Mouse (Mus musculus) MEL (cell line): Measurements from ENCODE around the gene Lrrtm3. TPM values are rescaled to one million over a fixed set of nuclear protein-coding genes. Genes with fewer than 3 reads are reported as not detected.

Source experiments
- DNase-seq: peaks from one replicate; pipeline ENCODE4 v3.0.0; 2011; ENCODE audit warnings: low read depth, low spot score
- H3K27ac ChIP-seq: 2 replicates; pipeline ENCODE4 v1.5.1; 2012; ENCODE audit warnings: low read depth, mild to moderate bottlenecking, control low read depth, low read length, moderate library complexity; ENCODE audit not compliant: control insufficient read depth
- H3K27me3 ChIP-seq, 2 experiments: fragments of 150-350 bp in 1 of 2; sonication (generic) in 1 of 2; 2 replicates each; pipeline ENCODE4 v1.6.1; 2012; ENCODE audit warnings: low read length in 2 of 2, mild to moderate bottlenecking in 2 of 2, improper control_type of control experiment in 1 of 2, moderate library complexity in 1 of 2; ENCODE audit not compliant: insufficient read depth in 2 of 2, control insufficient read depth in 1 of 2
- H3K36me3 ChIP-seq, 2 experiments: 2 replicates each; pipeline ENCODE4 v1.6.1; 2012 to 2014; ENCODE audit warnings: low read length in 2 of 2, improper control_type of control experiment in 1 of 2, inconsistent platforms in 1 of 2, mild to moderate bottlenecking in 1 of 2; ENCODE audit not compliant: insufficient read depth in 2 of 2, control insufficient read depth in 1 of 2
- H3K4me1 ChIP-seq, 2 experiments: fragments of 150-350 bp in 1 of 2; sonication (generic) in 1 of 2; 2 replicates each; pipeline ENCODE4 v1.6.1; 2012; ENCODE audit warnings: low read length in 2 of 2, improper control_type of control experiment in 1 of 2, mild to moderate bottlenecking in 1 of 2; ENCODE audit not compliant: insufficient read depth in 2 of 2, control insufficient read depth in 1 of 2
- H3K4me3 ChIP-seq, 2 experiments: fragments of 150-350 bp in 1 of 2; sonication (generic) in 1 of 2; 2 replicates each; pipeline ENCODE4 v1.5.1; 2012; ENCODE audit warnings: low read depth in 2 of 2, low read length in 2 of 2, mild to moderate bottlenecking in 2 of 2, moderate library complexity in 2 of 2, control low read depth in 1 of 2, improper control_type of control experiment in 1 of 2; ENCODE audit not compliant: control insufficient read depth in 1 of 2, insufficient read depth in 1 of 2
- H3K79me2 ChIP-seq: 2 replicates; pipeline ENCODE4 v1.6.1; 2012; ENCODE audit warnings: mild to moderate bottlenecking, low read length, moderate library complexity; ENCODE audit not compliant: control insufficient read depth, poor library complexity, insufficient read depth
- H3K9ac ChIP-seq: 2 replicates; pipeline ENCODE4 v1.6.1; 2012; ENCODE audit warnings: low read depth, mild to moderate bottlenecking, control low read depth, low read length, moderate library complexity; ENCODE audit not compliant: control insufficient read depth, poor library complexity, severe bottlenecking
- H3K9me3 ChIP-seq: fragments of 150-350 bp; sonication (generic); replicated peaks from 2 replicates; pipeline ENCODE4 v1.6.1; 2012; ENCODE audit warnings: mild to moderate bottlenecking, low read length, improper control_type of control experiment, moderate library complexity; ENCODE audit not compliant: insufficient read depth
- BHLHE40 ChIP-seq: IDR thresholded peaks from 2 replicates; pipeline ENCODE4 v1.6.1; 2012; ENCODE audit warnings: low read depth, mild to moderate bottlenecking, inconsistent platforms, low read length, improper control_type of control experiment, borderline replicate concordance
- CHD1 ChIP-seq: IDR thresholded peaks from 2 replicates; pipeline ENCODE4 v1.6.1; 2012; ENCODE audit warnings: low read depth, mild to moderate bottlenecking, inconsistent platforms, low read length, improper control_type of control experiment
- CTCF ChIP-seq, 3 experiments: IDR thresholded peaks in 2 of 3; conservative IDR thresholded peaks in 1 of 3; 2 replicates each; pipeline ENCODE4 v1.5.1; 2011 to 2012; ENCODE audit warnings: low read length in 3 of 3, low read depth in 2 of 3, mild to moderate bottlenecking in 2 of 3, improper control_type of control experiment in 1 of 3, inconsistent platforms in 1 of 3, mixed read lengths in 1 of 3, moderate library complexity in 1 of 3; ENCODE audit not compliant: control insufficient read depth in 1 of 3, insufficient read depth in 1 of 3, poor library complexity in 1 of 3, severe bottlenecking in 1 of 3
- EP300 ChIP-seq, 2 experiments: IDR thresholded peaks; 2 replicates each; pipeline ENCODE4 v1.6.1; 2011; ENCODE audit warnings: improper control_type of control experiment in 2 of 2, low read length in 2 of 2, low read depth in 1 of 2, mild to moderate bottlenecking in 1 of 2
- HCFC1 ChIP-seq: IDR thresholded peaks from 2 replicates; pipeline ENCODE4 v1.6.1; 2012; ENCODE audit warnings: low read depth, mild to moderate bottlenecking, inconsistent platforms, low read length, improper control_type of control experiment, moderate library complexity
- JUND ChIP-seq: IDR thresholded peaks from 2 replicates; pipeline ENCODE4 v1.6.1; 2011; ENCODE audit warnings: low read depth, mild to moderate bottlenecking, improper control_type of control experiment, low read length
- MEF2A ChIP-seq: IDR thresholded peaks from 2 replicates; pipeline ENCODE4 v1.6.1; 2014; ENCODE audit warnings: low read depth, mild to moderate bottlenecking, inconsistent platforms, low read length, improper control_type of control experiment; ENCODE audit not compliant: poor library complexity, insufficient replicate concordance, severe bottlenecking; ENCODE audit errors: extremely low read depth
- MXI1 ChIP-seq: IDR thresholded peaks from 2 replicates; pipeline ENCODE4 v1.6.1; 2011; ENCODE audit warnings: mild to moderate bottlenecking, low read depth, low read length, improper control_type of control experiment
- MYB ChIP-seq: IDR thresholded peaks from 2 replicates; pipeline ENCODE4 v1.6.1; 2011; ENCODE audit warnings: mild to moderate bottlenecking, low read depth, low read length, improper control_type of control experiment
- MYC ChIP-seq: IDR thresholded peaks from 2 replicates; pipeline ENCODE4 v1.6.1; 2011; ENCODE audit warnings: low read depth, mild to moderate bottlenecking, low read length, improper control_type of control experiment, moderate library complexity
- NRF1 ChIP-seq: IDR thresholded peaks from 2 replicates; pipeline ENCODE4 v1.6.1; 2014; ENCODE audit warnings: low read depth, mild to moderate bottlenecking, inconsistent platforms, low read length, improper control_type of control experiment, moderate library complexity; ENCODE audit not compliant: poor library complexity, insufficient read depth, severe bottlenecking
- POLR2AphosphoS2 ChIP-seq: IDR thresholded peaks from 2 replicates; pipeline ENCODE4 v1.6.1; 2011; ENCODE audit warnings: low read length, improper control_type of control experiment
- RCOR1 ChIP-seq: IDR thresholded peaks from 2 replicates; pipeline ENCODE4 v1.6.1; 2012; ENCODE audit warnings: low read depth, mild to moderate bottlenecking, inconsistent platforms, low read length, improper control_type of control experiment
- TBP ChIP-seq: IDR thresholded peaks from 2 replicates; pipeline ENCODE4 v1.8.0; 2011; ENCODE audit warnings: low read depth, low read length, improper control_type of control experiment
- TCF12 ChIP-seq: IDR thresholded peaks from 2 replicates; pipeline ENCODE4 v1.6.1; 2014; ENCODE audit warnings: low read depth, mild to moderate bottlenecking, inconsistent platforms, low read length, improper control_type of control experiment, moderate library complexity
- UBTF ChIP-seq: IDR thresholded peaks from 2 replicates; pipeline ENCODE4 v1.6.1; 2012; ENCODE audit warnings: low read depth, mild to moderate bottlenecking, inconsistent platforms, low read length, improper control_type of control experiment, moderate library complexity, borderline replicate concordance; ENCODE audit not compliant: insufficient read depth
- USF1 ChIP-seq: IDR thresholded peaks from 2 replicates; pipeline ENCODE4 v1.6.1; 2014; ENCODE audit warnings: low read depth, mild to moderate bottlenecking, inconsistent platforms, low read length, improper control_type of control experiment, moderate library complexity
- ZKSCAN1 ChIP-seq: IDR thresholded peaks from 2 replicates; pipeline ENCODE4 v1.6.1; 2012; ENCODE audit warnings: low read depth, mild to moderate bottlenecking, inconsistent platforms, low read length, improper control_type of control experiment, moderate library complexity
- ZMIZ1 ChIP-seq: IDR thresholded peaks from 2 replicates; pipeline ENCODE4 v1.6.1; 2012; ENCODE audit warnings: low read depth, mild to moderate bottlenecking, inconsistent platforms, low read length, improper control_type of control experiment, moderate library complexity
- ZNF384 ChIP-seq: IDR thresholded peaks from 2 replicates; pipeline ENCODE4 v1.6.1; 2012; ENCODE audit warnings: low read depth, mild to moderate bottlenecking, inconsistent platforms, low read length, improper control_type of control experiment
- polyA plus RNA-seq, 2 experiments: library from polyadenylated mRNA; stranded (reverse) in 1 of 2; unstranded in 1 of 2; fragments of >175 nt in 1 of 2; fragments of >200 nt in 1 of 2; gene quantifications; 2 replicates each; pipeline versions ENCODE4 v1.2.1 to v1.2.4; 2012; ENCODE audit warnings: low replicate concordance in 2 of 2, low read depth in 1 of 2; ENCODE audit not compliant: insufficient read length in 2 of 2, insufficient read depth in 1 of 2, missing spikeins in 1 of 2
- total RNA-seq: library from RNA; depleted of rRNA; stranded (reverse); fragments of 300-350 nt; gene quantifications from 2 replicates; pipeline ENCODE4 v1.2.3, GENCODE M21; 2012

Lrrtm3 gene
- total and polyA plus RNA-seq, 3 experiments = not detected

DNA sequence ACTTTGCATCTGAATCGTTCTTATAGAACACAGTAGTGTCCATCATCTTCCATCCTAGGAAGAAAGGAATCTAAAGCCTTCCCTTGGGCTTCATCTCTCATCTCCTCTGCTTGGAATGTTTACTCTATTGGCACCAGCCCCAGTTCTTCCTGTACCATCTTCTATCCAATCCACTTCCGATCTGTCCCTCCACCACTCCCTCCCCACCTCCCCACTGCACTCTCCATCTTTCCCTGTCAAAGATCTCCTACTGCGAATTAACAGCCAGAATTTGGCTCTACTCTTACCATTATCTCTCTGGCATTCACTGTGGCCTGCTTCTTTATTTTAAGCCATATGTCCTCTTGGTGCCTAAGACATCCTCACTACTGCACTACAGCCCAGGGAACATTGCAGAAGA lies 28.8 kb upstream of the Lrrtm3 start:
- no peak overlapping the region for H3K27ac ChIP-seq

DNA sequence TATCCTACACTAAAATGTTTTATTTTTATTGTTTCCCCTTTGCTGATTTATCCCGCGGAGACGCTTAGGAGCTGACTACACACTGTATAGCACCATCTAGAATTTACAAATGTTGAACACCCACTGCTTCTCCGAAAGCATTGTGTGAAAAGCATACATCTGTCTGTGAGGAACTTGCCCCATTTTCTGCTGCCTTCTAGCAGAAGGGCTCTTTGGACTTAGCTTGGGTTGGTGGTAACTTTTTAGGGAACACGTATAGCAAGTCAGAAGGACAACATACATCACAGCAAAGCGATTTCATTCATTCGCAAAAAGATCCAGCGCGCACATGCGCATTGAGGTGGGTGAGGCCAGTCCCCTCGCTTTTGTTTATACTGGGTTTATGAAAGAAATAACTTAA lies 25.2 kb upstream of the Lrrtm3 start:
- TF ChIP-seq EP300 (IDR thresholded peaks at IDR 0.05; ENCODE audit: low read depth in 1 of 2, low read length in 2 of 2) (no peak), MYB (no peak), NRF1 (no peak), HCFC1 (no peak), TCF12 (no peak), JUND (no peak), CTCF (IDR thresholded peaks at IDR 0.05 in 2 of 3, conservative IDR thresholded peaks at IDR 0.05 in 1 of 3; ENCODE audit: control insufficient read depth in 1 of 3, insufficient read depth in 1 of 3, low read depth in 2 of 3, low read length in 3 of 3, poor library complexity in 1 of 3, severe bottlenecking in 1 of 3) (no peak), TBP (no peak), ZNF384 (no peak), MEF2A (no peak), POLR2AphosphoS2 (no peak), MYC (no peak), ZMIZ1 (no peak), RCOR1 (no peak), BHLHE40 (no peak), USF1 (no peak), MXI1 (no peak), UBTF (no peak)
- Histone ChIP-seq H3K27me3 (no peaks in the 10 kb centered on the region), H3K4me1 (no peaks in the 10 kb centered on the region), H3K27ac (no peak overlapping the region), H3K4me3 (no peak overlapping the region), H3K9me3 (no peaks in the 10 kb centered on the region), H3K79me2 (no peaks in the 10 kb centered on the region), H3K36me3 (no peaks in the 10 kb centered on the region), H3K9ac (no peak overlapping the region)
- no peak for DNase-seq

More for the DNA sequence above, 28.8 kb upstream of the Lrrtm3 start:
- Histone ChIP-seq H3K27me3 (no peaks in the 10 kb centered on the region), H3K4me1 (no peaks in the 10 kb centered on the region), H3K4me3 (no peak overlapping the region), H3K36me3 (no peaks in the 10 kb centered on the region), H3K9me3 (no peaks in the 10 kb centered on the region), H3K79me2 (no peaks in the 10 kb centered on the region), H3K9ac (no peak overlapping the region)
- no peak for DNase-seq
- TF ChIP-seq TBP (no peak), ZKSCAN1 (no peak), USF1 (no peak), CHD1 (no peak), HCFC1 (no peak)
